Mouse (Mus musculus): ENCODE measurements around the gene Pja2. TPM values are rescaled to one million over a fixed set of nuclear protein-coding genes. Genes with fewer than 3 reads are reported as not detected.

Gene Pja2
- 64.4 and 76.1 TPM in 2 replicates for polyA plus RNA-seq (2015; fragmentation: Nextera tagmentation; extraction: Ambion mirVana)

DNA sequence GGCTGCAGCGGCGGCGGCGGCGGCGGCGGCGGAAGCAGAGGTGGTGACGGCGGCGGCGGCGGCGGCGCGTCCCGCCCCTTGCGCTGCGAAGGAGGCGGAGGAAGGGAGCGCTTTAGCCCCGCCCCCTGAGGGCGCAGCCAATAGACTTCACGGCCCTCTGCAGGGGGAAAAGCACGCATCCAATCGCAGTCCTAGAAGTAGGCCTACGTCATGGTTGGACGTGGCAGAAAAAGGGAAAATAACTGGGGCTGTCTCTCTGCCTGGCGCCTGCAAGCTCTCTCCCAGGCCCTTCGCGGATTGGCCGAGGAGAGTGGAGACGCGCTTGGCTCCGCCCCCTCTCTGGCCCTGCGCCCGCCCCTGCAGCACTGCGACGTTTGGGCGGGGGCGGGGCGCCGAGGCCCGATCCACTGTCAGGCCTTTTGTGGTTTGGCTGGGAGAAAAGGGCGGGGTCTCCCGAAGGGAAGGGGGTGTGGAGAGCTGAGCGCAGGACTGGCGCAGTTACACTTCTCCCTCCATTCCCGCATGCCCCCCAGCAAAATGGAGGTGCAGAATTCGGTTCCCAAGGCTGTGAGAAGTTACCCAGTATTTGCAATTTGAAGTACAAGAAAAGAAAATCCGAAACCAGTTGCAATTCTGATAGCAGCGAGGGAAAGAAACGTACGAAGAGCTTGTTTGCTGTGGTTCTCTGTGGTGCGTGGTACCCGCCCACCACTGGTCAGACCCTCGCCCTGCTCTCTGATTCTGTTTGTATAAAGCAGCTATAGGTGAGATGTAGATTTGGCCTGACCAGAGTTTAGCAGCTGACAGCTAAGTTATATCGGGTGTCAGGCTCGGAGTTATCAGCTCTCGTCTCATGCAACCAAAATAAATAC, at the start of gene Pja2:
Gene Pja2, minus strand, starts transcription at position 19 of the 872 bp plus-strand sequence.
- Histone ChIP-seq H3K4me2 (peak within 1 kb of the TSS; percentile 78), H3K9me3 (no peaks in the 10 kb centered on the region), H3K9ac (peak within 1 kb of the TSS; percentile 98), H3K27me3 (no peaks in the 10 kb centered on the region), H3K36me3 (no peaks in the 10 kb centered on the region), H3K27ac (peak within 1 kb of the TSS; percentile 96), H3K4me1 (0 out of 2 replicates have a peak, but pooled peaks cover 6% of the 10 kb centered on the region), H3K4me3 (peak within 1 kb of the TSS; percentile 99)
- ATAC-seq (ENCODE audit: insufficient number of reproducible peaks, insufficient read depth, low FRiP score, low TSS enrichment, low read depth): peak; percentile 100
- WGBS: under 1% methylated on average over 45 of the region's 60 CpGs

DNA sequence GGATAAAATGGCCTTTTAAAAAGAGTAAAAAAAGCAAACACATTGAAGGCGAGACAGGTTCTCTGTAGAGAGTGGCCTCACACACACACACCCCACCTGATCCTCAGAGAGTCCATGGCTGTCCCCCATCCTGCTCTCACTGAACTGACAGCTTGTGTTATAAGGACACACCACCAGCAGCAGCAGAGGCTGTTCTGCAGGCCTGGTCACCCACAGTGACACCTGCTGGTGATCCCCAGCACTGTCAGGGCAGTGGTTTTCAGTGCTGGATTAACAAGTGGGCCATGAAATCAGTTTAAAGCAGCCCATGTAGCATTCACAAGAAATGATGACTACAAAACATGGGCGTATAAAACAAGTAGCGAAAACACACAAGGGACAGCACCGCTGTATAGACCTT, 43.6 kb upstream of the Pja2 start:
- WGBS: 73% methylated on average over 4 of the region's 4 CpGs
- ATAC-seq (ENCODE audit: insufficient number of reproducible peaks, insufficient read depth, low FRiP score, low TSS enrichment, low read depth): no peak
- H3K27me3 ChIP-seq: no peaks in the 10 kb centered on the region
- no peaks in the 10 kb centered on the region for H3K9me3 ChIP-seq
- no peak overlapping the region for H3K4me3 ChIP-seq
- H3K36me3 ChIP-seq: no peaks in the 10 kb centered on the region
- no peak overlapping the region for H3K27ac ChIP-seq
- H3K9ac ChIP-seq: no peak overlapping the region
- H3K4me1 ChIP-seq: no peaks in the 10 kb centered on the region
- no peak overlapping the region for H3K4me2 ChIP-seq

DNA sequence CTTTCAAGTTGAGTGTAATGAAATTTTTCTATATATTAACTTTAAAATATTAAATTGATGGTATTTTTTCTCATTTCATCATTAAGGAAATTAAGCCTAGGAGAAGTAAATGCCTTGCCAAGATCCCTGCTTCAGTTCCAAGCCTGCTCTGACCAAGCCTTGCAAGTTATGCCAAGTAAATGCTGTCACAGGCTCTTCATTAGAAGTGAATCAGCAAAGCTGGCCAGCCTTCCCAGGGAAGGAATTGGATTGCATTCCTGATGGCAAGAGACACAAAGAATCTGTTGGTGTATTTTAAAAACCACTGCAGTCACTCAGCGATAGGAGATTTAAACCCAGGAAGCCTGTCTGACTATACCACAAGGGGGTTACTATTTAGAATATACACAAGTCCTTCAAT, 32.0 kb upstream of the Pja2 start:
- no peaks in the 10 kb centered on the region for H3K9me3 ChIP-seq
- H3K9ac ChIP-seq: no peak overlapping the region
- ATAC-seq (ENCODE audit: insufficient number of reproducible peaks, insufficient read depth, low FRiP score, low TSS enrichment, low read depth): no peak
- H3K36me3 ChIP-seq: no peaks in the 10 kb centered on the region
- WGBS: 67% methylated on average over 1 of the region's 1 CpGs
- no peak overlapping the region for H3K4me3 ChIP-seq
- H3K4me2 ChIP-seq: no peak overlapping the region
- H3K27me3 ChIP-seq: no peaks in the 10 kb centered on the region
- no peak overlapping the region for H3K27ac ChIP-seq
- H3K4me1 ChIP-seq: no peaks in the 10 kb centered on the region

DNA sequence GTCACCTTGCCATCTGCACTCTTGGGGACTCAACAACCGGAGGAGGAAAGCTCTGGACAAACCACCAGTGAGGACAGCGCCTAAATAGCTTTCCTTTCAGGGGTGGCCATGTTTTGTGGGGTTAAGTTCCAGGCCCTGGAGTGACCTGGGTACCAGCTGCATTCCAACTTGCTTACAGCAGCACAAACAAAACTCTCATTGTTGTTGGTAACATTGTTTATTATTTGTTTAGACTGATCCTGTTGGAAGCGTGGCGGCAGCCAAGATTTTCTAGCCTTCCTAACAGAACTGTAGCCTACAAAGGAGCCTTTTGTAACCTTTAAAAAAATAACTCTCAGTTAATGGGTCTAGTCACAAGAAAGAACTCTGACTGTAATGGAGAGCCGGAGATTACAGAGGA, 30.9 kb upstream of the Pja2 start:
- Histone ChIP-seq H3K4me2 (no peak overlapping the region), H3K27me3 (no peaks in the 10 kb centered on the region), H3K9ac (no peak overlapping the region), H3K27ac (no peak overlapping the region), H3K4me1 (no peaks in the 10 kb centered on the region), H3K4me3 (no peak overlapping the region), H3K9me3 (no peaks in the 10 kb centered on the region), H3K36me3 (no peaks in the 10 kb centered on the region)
- ATAC-seq (ENCODE audit: insufficient number of reproducible peaks, insufficient read depth, low FRiP score, low TSS enrichment, low read depth): no peak
- WGBS: 31% methylated on average over 5 of the region's 5 CpGs

DNA sequence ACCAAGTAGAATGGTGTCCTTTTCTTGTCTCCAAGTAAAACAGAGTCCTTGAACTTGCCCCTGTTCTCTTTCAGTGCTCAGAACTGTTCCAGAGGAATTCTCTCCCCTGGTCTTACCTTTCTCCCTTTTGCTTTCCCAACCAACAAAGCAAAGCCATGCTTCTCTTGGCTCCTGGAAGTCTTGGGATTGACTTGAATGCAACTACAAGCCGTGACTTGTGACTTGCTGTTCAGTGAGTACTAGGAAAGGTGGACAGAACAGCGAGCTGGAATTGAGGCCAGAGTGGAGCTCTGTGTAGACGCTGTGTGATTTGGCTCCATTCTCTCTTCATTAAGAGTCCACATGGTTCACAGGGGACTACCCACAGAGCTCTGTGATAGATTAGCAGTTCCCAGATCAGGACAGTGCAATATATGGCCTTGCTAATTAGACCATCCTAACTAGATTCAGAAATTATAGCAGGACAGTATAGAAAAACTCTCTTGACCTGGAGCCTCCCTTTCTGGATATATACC, 30.3 kb upstream of the Pja2 start:
- ATAC-seq (ENCODE audit: insufficient number of reproducible peaks, insufficient read depth, low FRiP score, low TSS enrichment, low read depth): no peak
- Histone ChIP-seq H3K9ac (no peak overlapping the region), H3K4me1 (no peaks in the 10 kb centered on the region), H3K27ac (no peak overlapping the region), H3K9me3 (no peaks in the 10 kb centered on the region), H3K4me2 (no peak overlapping the region), H3K36me3 (no peaks in the 10 kb centered on the region), H3K4me3 (no peak overlapping the region), H3K27me3 (no peaks in the 10 kb centered on the region)
- 74% methylated on average over 3 of the region's 3 CpGs for WGBS

DNA sequence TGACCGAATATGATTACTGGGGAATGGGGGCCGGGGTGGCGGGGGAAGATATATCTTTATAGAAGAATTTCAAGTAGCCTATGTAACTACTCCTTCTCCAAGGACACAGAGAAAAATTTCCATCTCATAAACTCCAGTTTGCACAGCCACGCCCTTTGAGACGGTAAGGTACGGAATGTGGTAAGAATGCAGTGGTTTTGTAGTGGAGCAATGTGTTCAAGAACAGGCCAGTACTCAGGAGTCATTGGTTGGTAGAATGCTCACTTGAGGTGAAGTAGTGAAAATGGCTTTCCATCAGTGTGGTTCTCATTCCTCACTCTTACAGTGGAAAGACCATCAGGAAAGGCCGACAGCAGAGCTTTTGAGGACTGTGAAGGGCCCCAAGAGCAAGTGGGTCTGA, 22.2 kb upstream of the Pja2 start:
- no peaks in the 10 kb centered on the region for H3K27me3 ChIP-seq
- H3K9ac ChIP-seq: no peak overlapping the region
- H3K4me3 ChIP-seq: no peak overlapping the region
- no peak for ATAC-seq (ENCODE audit: insufficient number of reproducible peaks, insufficient read depth, low FRiP score, low TSS enrichment, low read depth)
- H3K27ac ChIP-seq: no peak overlapping the region
- WGBS: 95% methylated on average over 7 of the region's 7 CpGs
- no peaks in the 10 kb centered on the region for H3K36me3 ChIP-seq
- H3K4me2 ChIP-seq: no peak overlapping the region
- H3K4me1 ChIP-seq: no peaks in the 10 kb centered on the region
- no peaks in the 10 kb centered on the region for H3K9me3 ChIP-seq

DNA sequence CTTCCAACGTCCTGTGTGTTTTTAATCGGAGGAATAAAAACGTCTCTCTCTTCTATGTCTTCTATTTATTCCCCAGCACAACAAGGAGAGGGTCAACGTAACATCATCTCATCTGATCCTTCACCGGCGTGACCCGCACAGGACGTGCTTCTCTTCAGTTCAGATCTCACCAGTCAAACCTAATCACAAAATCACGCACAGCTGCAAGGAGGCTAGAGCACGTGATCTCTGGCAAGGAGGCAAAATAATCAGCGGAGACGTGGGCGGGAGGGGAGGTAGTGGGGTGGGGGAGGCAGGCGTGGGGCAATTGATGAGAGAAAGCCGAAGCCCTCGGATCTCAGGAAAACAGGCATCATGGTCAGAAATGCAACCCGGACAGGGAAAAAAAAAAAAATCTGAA, 14.4 kb upstream of the Pja2 start:
- peak overlapping the region; percentile 61 for H3K4me2 ChIP-seq
- no peaks in the 10 kb centered on the region for H3K36me3 ChIP-seq
- H3K9me3 ChIP-seq: no peaks in the 10 kb centered on the region
- no peak for ATAC-seq (ENCODE audit: insufficient number of reproducible peaks, insufficient read depth, low FRiP score, low TSS enrichment, low read depth)
- no peak overlapping the region for H3K27ac ChIP-seq
- H3K27me3 ChIP-seq: no peaks in the 10 kb centered on the region
- H3K9ac ChIP-seq: peak overlapping the region; percentile 55; the same call in 1 of the 2 replicates
- H3K4me1 ChIP-seq: no peaks in the 10 kb centered on the region
- WGBS: 8% methylated on average over 17 of the region's 17 CpGs
- peak overlapping the region; percentile 25 for H3K4me3 ChIP-seq

DNA sequence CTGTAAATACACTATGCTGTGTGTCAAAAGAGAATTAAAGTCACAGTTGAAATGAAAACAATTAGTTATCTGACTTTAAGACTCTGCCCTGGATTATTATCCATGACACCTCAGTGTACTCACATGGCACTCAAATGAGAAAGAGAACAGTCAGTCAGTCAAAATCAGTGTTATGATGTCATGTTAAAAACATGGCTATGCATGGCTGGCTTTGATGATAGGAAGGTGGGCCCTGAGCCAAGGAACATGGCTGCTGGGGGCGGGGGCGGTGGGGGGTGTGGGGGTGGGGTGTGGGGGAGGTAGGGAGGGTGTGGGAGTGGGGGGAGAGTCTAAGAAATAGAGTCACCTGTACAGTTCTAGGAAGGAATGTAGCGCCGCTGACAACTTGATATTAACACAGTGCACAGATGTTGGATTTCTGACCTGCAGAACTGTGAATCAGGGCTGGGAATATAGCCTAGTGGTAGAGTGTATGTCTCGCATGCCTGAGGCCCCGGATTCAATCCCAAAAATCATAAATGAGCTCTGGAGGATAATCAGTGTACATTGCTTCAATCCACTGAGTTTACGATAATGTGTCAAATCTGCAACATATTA, 13.0 kb upstream of the Pja2 start:
- 83% methylated on average over 7 of the region's 7 CpGs for WGBS

DNA sequence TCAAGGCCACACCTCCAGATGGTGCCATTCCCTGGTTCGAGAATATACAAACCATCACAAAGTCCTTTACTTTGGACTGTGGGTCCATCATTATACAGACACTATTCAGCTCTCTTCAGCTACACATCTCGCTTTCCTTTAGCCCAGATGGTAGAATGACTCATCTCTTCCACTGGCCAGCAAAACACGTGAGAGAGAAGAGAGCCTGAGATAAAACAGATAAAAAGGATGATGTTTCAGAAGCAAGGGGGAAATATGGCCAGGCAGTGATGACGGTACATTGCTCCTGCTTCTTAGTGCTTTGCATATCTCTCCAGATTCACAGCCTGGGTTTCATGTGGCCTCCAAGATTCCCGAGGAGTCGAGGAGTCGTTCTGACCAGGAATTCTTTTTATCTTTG, 10.0 kb upstream of the Pja2 start:
- Histone ChIP-seq H3K9me3 (no peaks in the 10 kb centered on the region), H3K36me3 (no peaks in the 10 kb centered on the region), H3K27ac (no peak overlapping the region), H3K9ac (no peak overlapping the region), H3K4me2 (no peak overlapping the region), H3K27me3 (no peaks in the 10 kb centered on the region), H3K4me1 (no peaks in the 10 kb centered on the region), H3K4me3 (no peak overlapping the region)
- no peak for ATAC-seq (ENCODE audit: insufficient number of reproducible peaks, insufficient read depth, low FRiP score, low TSS enrichment, low read depth)
- WGBS: 70% methylated on average over 7 of the region's 7 CpGs

More for the DNA sequence above, 13.0 kb upstream of the Pja2 start:
- H3K4me2 ChIP-seq: no peak overlapping the region
- H3K4me3 ChIP-seq: no peak overlapping the region
- ATAC-seq (ENCODE audit: insufficient number of reproducible peaks, insufficient read depth, low FRiP score, low TSS enrichment, low read depth): no peak
- no peaks in the 10 kb centered on the region for H3K9me3 ChIP-seq
- H3K36me3 ChIP-seq: no peaks in the 10 kb centered on the region
- H3K27ac ChIP-seq: no peak overlapping the region
- H3K27me3 ChIP-seq: no peaks in the 10 kb centered on the region
- H3K9ac ChIP-seq: no peak overlapping the region
- no peaks in the 10 kb centered on the region for H3K4me1 ChIP-seq

DNA sequence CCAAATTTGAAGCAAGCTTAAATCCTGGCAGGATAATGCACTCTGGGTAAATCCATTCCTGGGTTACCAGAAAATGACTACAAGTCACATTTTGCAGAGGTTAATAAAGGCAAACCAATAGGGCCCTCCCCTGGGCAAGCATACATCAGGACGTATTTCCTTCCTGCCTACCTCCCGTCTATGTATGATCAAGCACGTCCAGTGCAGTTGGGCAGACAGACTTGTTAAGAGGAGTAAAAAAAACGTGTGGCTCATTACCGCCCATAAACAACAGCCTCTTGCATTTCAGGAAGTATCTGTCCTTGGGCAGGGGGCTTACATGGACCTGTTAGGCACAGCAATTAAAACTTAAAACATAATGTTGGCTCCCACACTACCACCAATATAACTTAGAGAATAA, 8.0 kb upstream of the Pja2 start:
- 53% methylated on average over 5 of the region's 5 CpGs for WGBS
- no peak overlapping the region for H3K4me3 ChIP-seq

DNA sequence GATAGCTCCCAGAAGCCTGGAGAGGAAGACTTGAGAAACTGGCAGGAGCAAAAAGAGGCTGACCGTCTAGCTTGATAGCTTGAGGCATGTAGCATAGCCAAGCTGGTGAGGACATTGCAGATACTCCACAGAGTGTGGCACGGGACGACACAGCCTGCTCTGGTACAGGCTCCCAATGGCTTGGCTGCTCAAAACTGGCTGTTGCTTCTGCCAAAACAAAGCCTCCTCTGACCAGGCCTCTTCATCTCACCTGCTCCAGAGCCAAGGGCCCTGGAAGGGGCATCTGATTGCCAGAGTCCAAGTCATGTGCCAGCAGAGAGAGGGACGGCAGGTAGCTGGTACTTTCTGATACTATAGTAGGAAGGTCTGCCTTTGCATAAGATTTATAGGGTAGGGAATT, 5.5 kb upstream of the Pja2 start:
- Histone ChIP-seq H3K9me3 (no peaks in the 10 kb centered on the region), H3K27me3 (no peaks in the 10 kb centered on the region), H3K36me3 (no peaks in the 10 kb centered on the region), H3K9ac (no peak overlapping the region), H3K27ac (no peak overlapping the region), H3K4me2 (no peak overlapping the region), H3K4me3 (no peak overlapping the region), H3K4me1 (no peaks in the 10 kb centered on the region)
- WGBS: 83% methylated on average over 4 of the region's 4 CpGs
- no peak for ATAC-seq (ENCODE audit: insufficient number of reproducible peaks, insufficient read depth, low FRiP score, low TSS enrichment, low read depth)

More for the DNA sequence above, 8.0 kb upstream of the Pja2 start:
- no peaks in the 10 kb centered on the region for H3K4me1 ChIP-seq
- H3K4me2 ChIP-seq: no peak overlapping the region
- no peak for ATAC-seq (ENCODE audit: insufficient number of reproducible peaks, insufficient read depth, low FRiP score, low TSS enrichment, low read depth)
- H3K27me3 ChIP-seq: no peaks in the 10 kb centered on the region
- no peaks in the 10 kb centered on the region for H3K36me3 ChIP-seq
- H3K27ac ChIP-seq: no peak overlapping the region
- H3K9ac ChIP-seq: no peak overlapping the region
- H3K9me3 ChIP-seq: no peaks in the 10 kb centered on the region

DNA sequence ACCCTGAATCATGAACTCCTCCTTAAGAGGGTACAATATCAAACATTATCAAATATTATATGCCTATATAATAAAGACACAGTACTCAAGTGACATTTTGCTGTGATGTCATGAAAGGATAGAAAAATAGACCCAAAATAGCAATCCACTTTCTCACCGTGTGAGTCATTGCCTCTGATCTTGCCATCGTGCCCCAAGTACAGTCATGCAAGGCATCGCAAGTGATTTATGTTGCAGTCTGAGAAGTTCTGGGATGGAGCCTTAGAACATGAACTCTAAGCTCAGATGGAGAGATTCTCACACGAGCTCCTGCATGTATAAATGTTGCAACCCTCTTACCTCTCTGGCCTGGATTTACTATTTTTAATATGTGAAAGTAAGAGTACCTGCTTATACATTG, 2.2 kb upstream of the Pja2 start:
- WGBS: 86% methylated on average over 4 of the region's 4 CpGs
- Histone ChIP-seq H3K9ac (no peak overlapping the region), H3K4me1 (0 out of 2 replicates have a peak, but pooled peaks cover 6% of the 10 kb centered on the region), H3K4me3 (no peak overlapping the region), H3K4me2 (no peak overlapping the region), H3K36me3 (no peaks in the 10 kb centered on the region), H3K27ac (no peak overlapping the region), H3K9me3 (no peaks in the 10 kb centered on the region), H3K27me3 (no peaks in the 10 kb centered on the region)
- no peak for ATAC-seq (ENCODE audit: insufficient number of reproducible peaks, insufficient read depth, low FRiP score, low TSS enrichment, low read depth)

Data from embryonic facial prominence, embryonic 13.5 days (tissue).